Mouse (Mus musculus) liver, postnatal 0 days (tissue): ENCODE data around the gene Pgm1. TPM values are rescaled to one million over a fixed set of nuclear protein-coding genes. Genes with fewer than 3 reads are reported as not detected.

Experiments
- ATAC-seq: fragments of 200-750 bp; cut with Nextera tagmentation; 2 replicates; pipeline ENCODE4 v1.8.0; 2017; ENCODE audit warnings: mild to moderate bottlenecking, moderate library complexity
- DNase-seq: peaks from one replicate; pipeline ENCODE4 v3.0.0-alpha.2; 2016
- H3K27ac ChIP-seq: fragments of 300-500 bp; sonication (generic); 2 replicates; pipeline ENCODE4 v1.5.1; 2014; ENCODE audit warnings: antibody characterized with exemption, moderate library complexity, mild to moderate bottlenecking, low read depth
- H3K27me3 ChIP-seq: fragments of 300-500 bp; sonication (generic); 2 replicates; pipeline ENCODE4 v1.6.1; 2014; ENCODE audit warnings: low read length, control low read depth, mixed read lengths; ENCODE audit not compliant: insufficient read depth
- H3K36me3 ChIP-seq: fragments of 300-500 bp; sonication (generic); replicated peaks from 2 replicates; pipeline ENCODE4 v1.6.1; 2014; ENCODE audit warnings: mild to moderate bottlenecking, control low read depth, low read length, moderate library complexity, mixed read lengths; ENCODE audit not compliant: insufficient read depth
- H3K4me1 ChIP-seq: fragments of 300-500 bp; sonication (generic); 2 replicates; pipeline ENCODE4 v1.6.1; 2014; ENCODE audit warnings: antibody characterized with exemption, mild to moderate bottlenecking, control low read depth; ENCODE audit not compliant: insufficient read depth
- H3K4me2 ChIP-seq: fragments of 300-500 bp; sonication (generic); 2 replicates; pipeline ENCODE4 v1.6.1; 2014; ENCODE audit warnings: low read depth, mild to moderate bottlenecking, low read length, moderate library complexity, mixed read lengths
- H3K4me3 ChIP-seq: fragments of 300-500 bp; sonication (generic); 2 replicates; pipeline ENCODE4 v1.5.1; 2014; ENCODE audit warnings: low read depth, low read length
- H3K9ac ChIP-seq: fragments of 300-500 bp; sonication (generic); replicated peaks from 2 replicates; pipeline ENCODE4 v1.6.1; 2014; ENCODE audit warnings: mild to moderate bottlenecking, moderate library complexity
- H3K9me3 ChIP-seq: fragments of 300-500 bp; sonication (generic); 2 replicates; pipeline ENCODE4 v1.6.1; 2016; ENCODE audit warnings: mild to moderate bottlenecking, control low read depth, low read length, mixed read lengths
- CTCF ChIP-seq: sonication (generic); IDR thresholded peaks from 2 replicates; pipeline ENCODE4 v1.5.1; 2016; ENCODE audit warnings: antibody characterized with exemption, low read depth
- EP300 ChIP-seq: IDR thresholded peaks from 2 replicates; pipeline ENCODE4 v1.6.1; 2016; ENCODE audit warnings: antibody characterized with exemption, low read depth, mild to moderate bottlenecking
- WGBS: fragments of 180-500 bp; shearing (Covaris S2); extraction: QIAGEN DNeasy Blood & Tissue Kit; methylation state at CpG from one replicate; pipeline ENCODE4 v1.1.7; 2014; ENCODE audit not compliant: insufficient replicate concordance; 5-methylcytosine and 5-hydroxymethylcytosine counted together
- polyA plus RNA-seq: library from polyadenylated mRNA; unstranded; fragments of >200 nt; fragmentation: Nextera tagmentation; extraction: Ambion mirVana; gene quantifications from 2 replicates; pipeline ENCODE4 v1.2.1, GENCODE M21; 2015

The Pgm1 gene
- 144 and 145 TPM in 2 replicates for polyA plus RNA-seq

DNA sequence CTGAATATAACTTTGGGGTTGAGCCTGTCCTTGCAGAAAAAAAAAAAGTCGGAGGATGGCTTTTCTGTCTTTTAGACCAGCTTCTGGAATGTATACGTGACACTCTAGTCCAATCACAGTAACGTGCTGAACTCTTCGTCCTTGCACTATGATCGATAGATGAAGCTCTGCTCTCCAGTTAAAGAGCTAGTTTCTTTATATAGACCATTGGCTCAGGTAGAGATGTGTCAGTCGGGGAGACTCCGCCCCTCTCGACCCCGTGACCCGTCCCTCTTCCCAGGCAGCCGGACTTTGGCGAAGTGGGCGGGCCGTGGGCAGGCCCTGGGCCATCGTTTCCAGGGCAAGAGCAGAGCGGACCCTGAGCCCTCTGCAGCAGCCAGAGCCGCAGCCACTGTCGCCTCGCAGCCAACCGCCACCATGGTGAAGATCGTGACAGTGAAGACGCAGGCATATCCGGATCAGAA lies at the start of gene Pgm1:
Pgm1 (plus strand) TSS at position 266 of the 464 bp plus-strand sequence.
- peak within 1 kb of the TSS; percentile 78 for H3K9ac ChIP-seq
- H3K4me2 ChIP-seq, result peak within 1 kb of the TSS; percentile 82
- H3K27ac ChIP-seq, result peak within 1 kb of the TSS; percentile 98
- no peak; the same call in 1 of the 2 replicates for TF ChIP-seq EP300
- no peak for TF ChIP-seq CTCF
- H3K4me1 ChIP-seq, result peaks cover 12% of the 10 kb centered on the region
- WGBS, result 1% methylated on average over 23 of the region's 23 CpGs
- ATAC-seq (peak; percentile 84), DNase-seq (peak; percentile 89)
- H3K27me3 ChIP-seq, result no peaks in the 10 kb centered on the region
- peak within 1 kb of the TSS; percentile 71 for H3K4me3 ChIP-seq
- H3K9me3 ChIP-seq, result no peaks in the 10 kb centered on the region
- H3K36me3 ChIP-seq, result no peaks in the 10 kb centered on the region

DNA sequence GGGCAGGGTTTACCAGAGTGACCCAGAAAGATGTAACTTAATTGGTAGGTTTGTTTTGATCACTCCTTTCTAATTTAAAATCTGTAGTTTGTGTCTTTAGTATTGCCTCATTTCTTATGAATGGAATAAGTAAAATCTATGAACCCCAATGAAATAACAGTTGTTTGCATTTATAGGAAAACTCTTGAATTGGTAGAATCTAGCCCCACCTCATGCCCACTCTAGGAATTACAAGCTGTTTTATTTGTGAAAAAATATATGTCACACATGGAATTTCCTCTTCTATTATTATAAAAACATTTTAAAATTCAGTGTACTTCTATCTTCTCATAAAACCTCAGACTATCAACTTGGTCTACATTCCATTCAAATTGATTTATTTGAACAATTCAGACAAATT lies 47.3 kb upstream of the Pgm1 start:
- H3K9me3 ChIP-seq, result no peaks in the 10 kb centered on the region
- no peak overlapping the region for H3K9ac ChIP-seq
- no peak for ATAC-seq
- no peaks in the 10 kb centered on the region for H3K4me1 ChIP-seq
- DNase-seq, result no peak
- peak; percentile 54 for TF ChIP-seq CTCF
- TF ChIP-seq EP300, result no peak
- H3K36me3 ChIP-seq, result no peaks in the 10 kb centered on the region
- H3K4me2 ChIP-seq, result no peak overlapping the region
- no peak overlapping the region for H3K27ac ChIP-seq
- no peaks in the 10 kb centered on the region for H3K27me3 ChIP-seq
- no peak overlapping the region for H3K4me3 ChIP-seq

DNA sequence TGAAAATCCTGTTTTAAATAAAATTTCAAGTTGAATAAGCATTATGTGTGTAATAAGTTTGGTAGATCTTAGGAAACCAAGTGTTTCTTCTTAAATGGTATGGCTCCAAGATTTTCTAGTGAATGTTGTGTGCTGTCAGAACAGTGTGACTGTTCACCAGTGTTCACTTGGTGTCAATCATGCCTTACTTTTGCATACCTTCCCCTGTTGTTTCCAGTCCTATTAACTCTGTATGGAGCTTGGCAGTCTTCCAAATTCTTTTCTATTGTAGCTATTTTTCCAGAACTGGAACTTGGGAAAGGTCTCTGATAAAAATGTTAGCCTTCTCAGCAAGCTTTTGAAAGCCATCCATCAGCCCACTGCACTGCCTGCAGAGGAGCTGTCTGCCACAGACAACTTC lies 46.8 kb upstream of the Pgm1 start:
- ATAC-seq (no peak), DNase-seq (no peak)
- no peak overlapping the region for H3K4me3 ChIP-seq
- H3K27ac ChIP-seq, result no peak overlapping the region
- TF ChIP-seq CTCF (no peak), EP300 (no peak)
- no peaks in the 10 kb centered on the region for H3K36me3 ChIP-seq
- H3K4me1 ChIP-seq, result no peaks in the 10 kb centered on the region
- no peaks in the 10 kb centered on the region for H3K9me3 ChIP-seq
- H3K9ac ChIP-seq, result no peak overlapping the region
- H3K4me2 ChIP-seq, result no peak overlapping the region
- no peaks in the 10 kb centered on the region for H3K27me3 ChIP-seq

DNA sequence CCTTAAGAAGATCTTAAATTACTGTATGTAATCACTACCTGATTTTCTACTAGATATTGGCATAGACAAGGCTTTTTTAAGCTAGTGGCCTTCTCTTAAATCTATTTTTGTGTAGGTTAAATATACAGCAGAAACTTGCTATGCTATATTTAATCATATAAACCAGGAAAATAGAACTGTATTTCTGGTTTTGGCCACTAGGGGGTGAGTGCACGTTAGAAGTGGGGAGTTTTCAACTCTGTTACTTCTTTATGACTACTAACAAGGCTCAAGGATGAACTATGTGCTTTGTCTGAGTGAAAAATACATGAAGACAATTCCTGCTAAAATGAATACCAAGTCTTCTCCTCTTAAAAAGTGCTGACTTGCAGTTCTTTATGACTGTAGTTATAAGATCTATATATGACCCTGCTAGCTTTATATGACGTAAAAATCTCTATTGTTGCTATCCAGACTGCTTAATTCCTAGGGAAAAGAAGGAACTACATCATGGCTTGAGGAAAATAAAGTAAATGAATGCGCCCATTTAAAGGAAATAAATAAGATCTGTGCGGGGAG lies 15.2 kb upstream of the Pgm1 start:
- Histone ChIP-seq H3K4me3 (no peak overlapping the region), H3K27me3 (no peaks in the 10 kb centered on the region), H3K4me2 (no peak overlapping the region), H3K9me3 (no peaks in the 10 kb centered on the region), H3K27ac (no peak overlapping the region), H3K4me1 (no peaks in the 10 kb centered on the region), H3K36me3 (no peaks in the 10 kb centered on the region), H3K9ac (no peak overlapping the region)
- peak; percentile 77 for TF ChIP-seq CTCF
- no peak for TF ChIP-seq EP300
- 63% methylated on average over 4 of the region's 4 CpGs for WGBS
- ATAC-seq (no peak), DNase-seq (no peak)

DNA sequence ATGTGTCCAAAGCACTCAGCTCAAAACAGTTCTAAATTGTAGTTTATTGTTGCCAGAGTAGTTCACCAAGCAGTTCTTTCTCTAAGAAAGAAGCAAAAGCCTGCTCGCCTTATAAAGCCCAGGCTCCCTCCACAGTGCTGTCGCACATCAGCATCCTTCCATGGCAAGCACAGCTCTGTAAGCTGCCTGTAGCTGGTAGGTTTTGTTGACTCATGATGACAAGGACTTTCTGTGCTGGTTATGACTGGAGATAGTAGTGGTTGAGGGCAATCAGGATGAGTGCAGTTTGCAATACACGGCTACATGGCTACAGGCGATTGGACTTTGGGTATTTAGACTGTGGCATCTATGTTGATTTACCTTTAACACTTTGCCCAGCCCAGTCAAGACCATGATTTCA lies 2.8 kb upstream of the Pgm1 start:
- Histone ChIP-seq H3K4me3 (no peak overlapping the region), H3K9ac (no peak overlapping the region), H3K4me1 (peaks cover 9% of the 10 kb centered on the region), H3K27ac (peak overlapping the region; percentile 60; the same call in 1 of the 2 replicates), H3K36me3 (no peaks in the 10 kb centered on the region), H3K4me2 (no peak overlapping the region), H3K9me3 (no peaks in the 10 kb centered on the region), H3K27me3 (no peaks in the 10 kb centered on the region)
- ATAC-seq (peak; percentile 2; the same call in 1 of the 2 replicates), DNase-seq (no peak)
- TF ChIP-seq CTCF (no peak), EP300 (peak; percentile 36; the same call in 1 of the 2 replicates)
- 65% methylated on average over 4 of the region's 4 CpGs for WGBS

DNA sequence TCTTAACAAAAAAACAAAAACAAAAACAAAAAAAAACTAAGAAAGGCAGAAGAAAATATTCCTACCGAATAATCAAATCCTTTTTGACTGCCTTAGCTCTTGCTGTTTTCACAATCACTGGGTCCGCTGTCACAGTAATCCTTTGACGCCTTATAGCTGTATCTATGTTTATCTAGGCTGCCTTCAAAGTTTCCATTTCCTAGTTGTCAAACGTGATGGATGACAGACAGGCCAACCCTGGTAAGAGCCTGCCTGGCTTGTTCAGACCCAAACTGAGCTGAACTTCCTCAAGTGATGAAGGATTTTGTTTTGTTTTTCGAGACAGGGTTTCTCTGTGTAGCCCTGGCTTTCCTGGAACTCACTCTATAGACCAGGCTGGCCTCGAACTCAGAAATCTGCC lies 693 bp upstream of the Pgm1 start:
- no peak for ATAC-seq
- TF ChIP-seq EP300, result no peak
- no peak for TF ChIP-seq CTCF
- Histone ChIP-seq H3K27me3 (no peaks in the 10 kb centered on the region), H3K9ac (no peak overlapping the region), H3K4me2 (peak overlapping the region; percentile 82; the same call in 1 of the 2 replicates), H3K36me3 (no peaks in the 10 kb centered on the region), H3K27ac (peak overlapping the region; percentile 55), H3K4me1 (peaks cover 9% of the 10 kb centered on the region), H3K4me3 (no peak overlapping the region), H3K9me3 (no peaks in the 10 kb centered on the region)
- 18% methylated on average over 6 of the region's 6 CpGs for WGBS
- no peak for DNase-seq
